Mouse (Mus musculus): Measurements from ENCODE around the gene Sdc4. TPM values are rescaled to one million over a fixed set of nuclear protein-coding genes. Genes with fewer than 3 reads are reported as not detected.

Sdc4 gene
- 17.0 TPM for polyA plus RNA-seq (2014; fragmentation: Illumina TruSeq; extraction: RNeasy Lipid Tissue Mini Kit (QIAGEN cat#74804); ENCODE audit: low read depth, low replicate concordance)

GRCm38 (mm10) chr2:164443460-164444000, at the start of gene Sdc4:
Gene Sdc4 (minus strand): TSS chr2:164443887.

GRCm38 (mm10) chr2:164485681-164486257, 42.1 kb upstream of the Sdc4 start, which contains the start of gene Dbndd2:
Gene Dbndd2 (plus strand): TSS chr2:164486106.

DNA sequence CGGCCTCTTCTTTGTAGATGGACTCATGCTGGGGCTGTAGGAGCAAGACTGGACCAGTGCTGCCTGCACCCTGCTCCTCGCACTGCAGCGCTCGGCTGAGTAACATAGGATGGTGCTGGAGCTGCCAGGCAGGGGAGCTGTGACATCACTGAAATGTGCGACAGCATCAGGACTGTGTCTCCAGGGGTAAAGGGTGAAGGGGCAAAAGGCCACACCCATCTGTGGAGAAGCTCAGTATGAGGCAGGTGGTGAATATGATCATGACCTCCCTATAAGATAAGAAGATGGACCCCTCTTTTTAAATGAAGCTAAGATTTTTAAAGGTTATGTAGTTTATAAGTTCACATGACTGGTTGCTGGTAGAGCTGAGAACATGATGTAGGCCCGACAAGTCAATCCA, 29.9 kb upstream of the Sdc4 start, which contains the start of gene Trp53tg5:
Gene Trp53tg5, minus strand, starts transcription at position 101 of the 400 bp plus-strand sequence.

GRCm38 (mm10) chr2:164460745-164461551, 17.3 kb upstream of the Sdc4 start, which contains the start of gene Gm20458:
Gene Gm20458 (plus strand): TSS chr2:164460967.

DNA sequence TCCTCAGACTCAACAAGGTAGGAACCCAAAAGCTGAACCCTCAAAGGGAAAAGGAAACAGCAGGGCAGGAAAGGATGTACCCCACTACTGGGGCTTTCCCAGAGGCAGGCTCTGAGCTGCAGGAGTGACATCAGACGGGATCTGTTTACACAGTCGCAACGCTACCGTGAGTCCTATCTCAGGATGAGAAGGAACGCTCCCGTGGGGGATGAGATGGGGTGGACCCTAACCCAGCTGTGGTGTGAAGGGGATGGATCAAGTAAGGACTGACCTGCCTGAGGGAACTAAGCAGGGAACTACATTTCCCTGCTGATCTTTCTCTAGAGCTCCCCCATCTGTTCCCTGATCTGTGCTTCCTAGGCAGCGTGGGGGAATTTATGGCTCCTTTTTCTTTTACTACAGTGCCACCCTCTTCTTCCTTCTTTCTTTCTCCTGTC, 13.2 kb upstream of the Sdc4 start, which contains the start of gene Sys1:
Gene Sys1, plus strand, starts transcription at position 101 of the 437 bp plus-strand sequence.

DNA sequence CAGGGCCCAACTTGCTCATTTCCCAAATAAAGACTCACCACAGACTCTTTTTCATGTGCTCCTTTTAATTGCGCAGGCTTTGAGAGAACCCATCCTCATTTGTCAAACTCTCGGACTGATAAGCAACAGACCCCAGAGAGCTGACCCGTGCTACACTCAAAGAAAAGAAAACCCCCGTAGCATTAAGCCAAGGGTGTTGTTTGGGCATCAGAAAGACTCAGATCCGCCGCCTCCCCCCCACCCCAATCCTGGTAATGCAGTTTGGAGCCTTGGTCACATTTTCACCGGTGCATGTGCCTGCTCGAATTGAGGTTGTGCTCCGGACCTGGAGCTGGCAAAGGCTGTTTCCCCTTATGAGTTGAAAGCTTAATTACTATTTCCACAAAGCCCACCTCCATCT, 38.6 kb downstream of the Sdc4 start, which contains the start of gene Matn4:
Gene Matn4, minus strand, starts transcription at position 101 of the 400 bp plus-strand sequence.

GRCm38 (mm10) chr2:164402906-164403305, 40.8 kb downstream of the Sdc4 start, which contains the start of gene Rbpjl:
Gene Rbpjl (plus strand): TSS chr2:164403141.

DNA sequence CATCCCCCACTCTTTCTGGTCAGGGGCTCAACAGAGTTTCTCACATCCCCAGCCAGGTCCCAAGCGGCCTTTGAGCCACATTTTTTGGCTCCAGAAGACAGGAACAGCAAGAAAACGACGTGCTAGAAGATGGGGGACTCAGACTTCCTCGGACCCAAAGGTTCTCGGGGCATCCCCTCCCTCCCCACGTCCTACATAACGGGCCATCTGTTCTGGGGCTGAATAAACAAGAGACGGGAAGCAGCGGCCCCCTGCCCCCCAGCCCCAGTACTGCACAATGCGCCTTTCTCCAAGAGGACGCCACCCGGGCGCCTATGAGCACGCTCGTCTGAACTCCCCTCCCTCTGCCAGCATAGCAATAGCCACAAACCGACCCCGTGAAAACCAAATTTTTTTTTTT, 54.7 kb downstream of the Sdc4 start, which contains the start of gene Slpi:
Gene Slpi, minus strand, starts transcription at position 76 of the 400 bp plus-strand sequence.

Other genes starting within 250 kb of the Sdc4 start
- not detected for gene Wfdc15a, start 243.8 kb downstream of the Sdc4 start, polyA plus RNA-seq (2014; fragmentation: Illumina TruSeq; extraction: RNeasy Lipid Tissue Mini Kit (QIAGEN cat#74804); ENCODE audit: low read depth, low replicate concordance)
- gene Wfdc15b, start 222.2 kb downstream of the Sdc4 start, polyA plus RNA-seq (2014; fragmentation: Illumina TruSeq; extraction: RNeasy Lipid Tissue Mini Kit (QIAGEN cat#74804); ENCODE audit: low read depth, low replicate concordance) = not detected
- not detected for gene Svs2, start 205.4 kb downstream of the Sdc4 start, polyA plus RNA-seq (2014; fragmentation: Illumina TruSeq; extraction: RNeasy Lipid Tissue Mini Kit (QIAGEN cat#74804); ENCODE audit: low read depth, low replicate concordance)
- gene Svs3b, start 187.2 kb downstream of the Sdc4 start, polyA plus RNA-seq (2014; fragmentation: Illumina TruSeq; extraction: RNeasy Lipid Tissue Mini Kit (QIAGEN cat#74804); ENCODE audit: low read depth, low replicate concordance) = not detected
- gene Svs4, start 165.4 kb downstream of the Sdc4 start, polyA plus RNA-seq (2014; fragmentation: Illumina TruSeq; extraction: RNeasy Lipid Tissue Mini Kit (QIAGEN cat#74804); ENCODE audit: low read depth, low replicate concordance) = not detected
- gene Svs3a, start 154.6 kb downstream of the Sdc4 start, polyA plus RNA-seq (2014; fragmentation: Illumina TruSeq; extraction: RNeasy Lipid Tissue Mini Kit (QIAGEN cat#74804); ENCODE audit: low read depth, low replicate concordance) = not detected
- not detected for gene Svs6, start 127.1 kb downstream of the Sdc4 start, polyA plus RNA-seq (2014; fragmentation: Illumina TruSeq; extraction: RNeasy Lipid Tissue Mini Kit (QIAGEN cat#74804); ENCODE audit: low read depth, low replicate concordance)
- gene Svs5, start 111.1 kb downstream of the Sdc4 start, polyA plus RNA-seq (2014; fragmentation: Illumina TruSeq; extraction: RNeasy Lipid Tissue Mini Kit (QIAGEN cat#74804); ENCODE audit: low read depth, low replicate concordance) = not detected
- 0.79 TPM for gene Slpi, start 54.8 kb downstream of the Sdc4 start, polyA plus RNA-seq (2014; fragmentation: Illumina TruSeq; extraction: RNeasy Lipid Tissue Mini Kit (QIAGEN cat#74804); ENCODE audit: low read depth, low replicate concordance)
- not detected for gene Rbpjl, start 40.7 kb downstream of the Sdc4 start, polyA plus RNA-seq (2014; fragmentation: Illumina TruSeq; extraction: RNeasy Lipid Tissue Mini Kit (QIAGEN cat#74804); ENCODE audit: low read depth, low replicate concordance)
- gene Matn4, start 38.7 kb downstream of the Sdc4 start, polyA plus RNA-seq (2014; fragmentation: Illumina TruSeq; extraction: RNeasy Lipid Tissue Mini Kit (QIAGEN cat#74804); ENCODE audit: low read depth, low replicate concordance) = 0.47 TPM
- 24.8 TPM for gene Sys1, start 13.1 kb upstream of the Sdc4 start, polyA plus RNA-seq (2014; fragmentation: Illumina TruSeq; extraction: RNeasy Lipid Tissue Mini Kit (QIAGEN cat#74804); ENCODE audit: low read depth, low replicate concordance)
- gene Gm20458, start 17.1 kb upstream of the Sdc4 start, polyA plus RNA-seq (2014; fragmentation: Illumina TruSeq; extraction: RNeasy Lipid Tissue Mini Kit (QIAGEN cat#74804); ENCODE audit: low read depth, low replicate concordance) = not detected
- gene Trp53tg5, start 29.8 kb upstream of the Sdc4 start, polyA plus RNA-seq (2014; fragmentation: Illumina TruSeq; extraction: RNeasy Lipid Tissue Mini Kit (QIAGEN cat#74804); ENCODE audit: low read depth, low replicate concordance) = not detected
- 23.8 TPM for gene Dbndd2, start 42.2 kb upstream of the Sdc4 start, polyA plus RNA-seq (2014; fragmentation: Illumina TruSeq; extraction: RNeasy Lipid Tissue Mini Kit (QIAGEN cat#74804); ENCODE audit: low read depth, low replicate concordance)
- gene Pigt, start 53.6 kb upstream of the Sdc4 start, polyA plus RNA-seq (2014; fragmentation: Illumina TruSeq; extraction: RNeasy Lipid Tissue Mini Kit (QIAGEN cat#74804); ENCODE audit: low read depth, low replicate concordance) = 27.9 TPM
- 2.3 TPM for gene Wfdc2, start 118.5 kb upstream of the Sdc4 start, polyA plus RNA-seq (2014; fragmentation: Illumina TruSeq; extraction: RNeasy Lipid Tissue Mini Kit (QIAGEN cat#74804); ENCODE audit: low read depth, low replicate concordance)
- not detected for gene Spint3, start 129.6 kb upstream of the Sdc4 start, polyA plus RNA-seq (2014; fragmentation: Illumina TruSeq; extraction: RNeasy Lipid Tissue Mini Kit (QIAGEN cat#74804); ENCODE audit: low read depth, low replicate concordance)
- not detected for gene Wfdc6a, start 141.6 kb upstream of the Sdc4 start, polyA plus RNA-seq (2014; fragmentation: Illumina TruSeq; extraction: RNeasy Lipid Tissue Mini Kit (QIAGEN cat#74804); ENCODE audit: low read depth, low replicate concordance)
- not detected for gene Eppin, start 149.7 kb upstream of the Sdc4 start, polyA plus RNA-seq (2014; fragmentation: Illumina TruSeq; extraction: RNeasy Lipid Tissue Mini Kit (QIAGEN cat#74804); ENCODE audit: low read depth, low replicate concordance)
- gene Wfdc6b, start 169.6 kb upstream of the Sdc4 start, polyA plus RNA-seq (2014; fragmentation: Illumina TruSeq; extraction: RNeasy Lipid Tissue Mini Kit (QIAGEN cat#74804); ENCODE audit: low read depth, low replicate concordance) = not detected
- gene Wfdc8, start 169.7 kb upstream of the Sdc4 start, polyA plus RNA-seq (2014; fragmentation: Illumina TruSeq; extraction: RNeasy Lipid Tissue Mini Kit (QIAGEN cat#74804); ENCODE audit: low read depth, low replicate concordance) = not detected
- not detected for gene Wfdc16, start 194.9 kb upstream of the Sdc4 start, polyA plus RNA-seq (2014; fragmentation: Illumina TruSeq; extraction: RNeasy Lipid Tissue Mini Kit (QIAGEN cat#74804); ENCODE audit: low read depth, low replicate concordance)
- not detected for gene Wfdc10, start 212.2 kb upstream of the Sdc4 start, polyA plus RNA-seq (2014; fragmentation: Illumina TruSeq; extraction: RNeasy Lipid Tissue Mini Kit (QIAGEN cat#74804); ENCODE audit: low read depth, low replicate concordance)
- not detected for gene Wfdc9, start 212.7 kb upstream of the Sdc4 start, polyA plus RNA-seq (2014; fragmentation: Illumina TruSeq; extraction: RNeasy Lipid Tissue Mini Kit (QIAGEN cat#74804); ENCODE audit: low read depth, low replicate concordance)
- gene Wfdc11, start 230.2 kb upstream of the Sdc4 start, polyA plus RNA-seq (2014; fragmentation: Illumina TruSeq; extraction: RNeasy Lipid Tissue Mini Kit (QIAGEN cat#74804); ENCODE audit: low read depth, low replicate concordance) = not detected
- gene Wfdc13, start 241.2 kb upstream of the Sdc4 start, polyA plus RNA-seq (2014; fragmentation: Illumina TruSeq; extraction: RNeasy Lipid Tissue Mini Kit (QIAGEN cat#74804); ENCODE audit: low read depth, low replicate concordance) = not detected

Measured in heart, adult 10 weeks (tissue).